Mouse (Mus musculus): Measurements from ENCODE around the gene R3hdm2. TPM values are rescaled to one million over a fixed set of nuclear protein-coding genes. Genes with fewer than 3 reads are reported as not detected.

R3hdm2 gene
- total RNA-seq, 2 experiments from 2014 or later = 333 to 340 TPM

DNA sequence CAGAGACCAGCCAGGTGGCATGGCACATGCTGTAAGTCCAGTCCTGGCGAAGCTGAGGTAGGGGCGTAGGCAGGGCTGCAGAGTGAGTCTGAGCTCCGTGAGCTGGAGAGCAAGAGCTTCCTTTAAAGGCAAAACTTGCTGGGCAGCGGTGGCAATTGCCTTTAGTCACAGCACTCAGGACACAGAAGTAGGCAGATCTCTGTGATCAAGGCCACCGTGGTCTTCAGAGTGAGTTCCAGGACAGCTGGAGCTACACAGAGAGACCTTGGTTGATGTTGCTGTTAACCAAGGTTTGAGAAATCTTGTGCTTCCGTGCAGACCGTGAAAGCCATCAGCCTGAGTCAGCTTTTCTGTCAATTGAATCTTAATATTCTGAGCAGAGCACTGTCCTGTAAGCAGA lies 97.2 kb downstream of the R3hdm2 start:
- DNase-seq (ENCODE audit: low spot score in 2 of 2) = no peak
- intact Hi-C loops (cut with DNase I) = no loop called here

DNA sequence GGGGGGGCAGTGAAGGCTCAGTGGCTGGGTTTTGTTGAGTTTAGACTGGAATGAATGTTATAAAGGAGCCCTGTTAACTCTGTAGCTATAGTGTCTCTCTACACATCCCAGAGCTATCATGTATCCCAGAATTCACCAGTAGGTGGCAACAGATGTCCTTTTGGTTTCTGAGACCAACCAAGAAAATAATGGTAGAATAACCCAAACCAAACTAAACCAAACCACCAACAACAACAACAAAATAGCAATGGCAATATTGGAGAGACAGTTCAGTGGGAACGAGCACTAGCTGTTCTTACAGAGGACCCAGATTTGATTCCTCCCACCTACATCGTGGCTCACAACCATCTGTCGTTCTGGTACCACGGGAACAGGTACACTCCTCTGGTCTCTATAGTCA lies 99.0 kb downstream of the R3hdm2 start:
- DNase-seq (ENCODE audit: low spot score in 2 of 2) = peak; percentile 53 to 57
- intact Hi-C loops (cut with DNase I) = no loop called here

DNA sequence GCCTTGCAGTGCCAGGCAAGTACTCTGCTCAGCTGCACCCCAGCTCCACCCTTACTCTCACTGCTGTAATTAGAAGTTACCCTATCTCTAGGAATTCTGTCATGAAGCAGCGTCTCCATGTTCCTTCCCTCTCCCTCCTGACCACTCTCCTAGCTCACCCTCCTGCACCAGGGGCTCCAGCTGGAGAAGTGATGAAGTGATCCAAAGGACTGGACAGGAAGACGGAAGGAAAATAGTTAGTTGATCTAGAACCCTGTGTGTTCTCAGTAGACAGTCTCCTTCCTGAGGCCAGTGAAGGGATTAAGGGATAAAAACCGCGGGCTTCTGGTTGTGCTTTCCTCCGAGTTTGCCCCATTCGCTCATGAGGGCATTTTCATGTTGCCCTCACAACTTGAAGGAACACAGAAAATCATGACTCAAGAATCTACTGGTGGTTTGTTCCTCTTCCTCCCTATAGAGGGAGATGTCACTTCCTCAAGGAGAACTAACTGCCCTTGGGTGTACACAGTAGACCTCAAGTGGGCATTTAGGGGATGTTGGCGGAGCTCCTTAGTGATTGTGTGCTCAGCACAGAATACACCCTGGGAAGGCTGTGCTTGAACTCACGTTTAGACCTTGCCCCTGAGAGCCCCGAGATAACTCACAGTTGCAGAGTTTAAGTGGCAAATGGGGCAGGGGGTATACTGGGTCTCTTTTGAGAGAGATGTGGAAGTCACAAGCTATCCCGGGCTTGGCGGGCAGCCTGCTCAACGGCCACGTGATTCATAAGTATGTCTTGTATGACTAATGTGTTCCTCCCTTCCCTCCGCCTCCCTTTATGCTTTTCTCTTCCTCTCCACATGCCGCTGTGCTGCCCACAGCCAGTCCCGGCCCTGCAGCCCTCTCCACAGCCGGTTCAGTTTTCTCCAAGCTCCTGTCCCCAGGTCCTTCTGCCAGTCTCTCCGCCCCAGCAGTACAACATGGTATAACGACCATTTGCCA lies 101.0 kb downstream of the R3hdm2 start:
- DNase-seq (ENCODE audit: low spot score in 2 of 2) = peak; percentile 58 to 62
- intact Hi-C loops (cut with DNase I) = no loop called here

DNA sequence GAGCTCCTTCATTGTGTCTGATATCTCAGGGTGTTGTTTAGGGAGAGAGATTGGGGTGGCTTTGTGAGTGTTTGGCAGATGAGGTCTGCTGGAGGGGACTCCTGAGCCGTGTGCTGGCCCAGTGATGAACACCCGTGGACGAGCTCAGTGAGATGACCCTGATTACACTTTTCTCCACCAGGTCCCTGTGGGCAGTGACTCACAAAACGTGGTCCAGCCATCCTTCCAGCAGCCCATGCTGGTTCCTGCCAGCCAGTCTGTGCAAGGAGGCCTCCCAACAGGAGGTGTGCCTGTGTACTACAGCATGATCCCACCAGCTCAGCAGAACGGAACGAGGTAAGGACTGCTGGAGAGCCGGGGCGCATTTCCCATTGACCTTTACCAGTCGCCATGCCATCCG lies 105.1 kb downstream of the R3hdm2 start:
- no peak for DNase-seq (ENCODE audit: low spot score in 2 of 2)
- intact Hi-C loops (cut with DNase I) = no loop called here

DNA sequence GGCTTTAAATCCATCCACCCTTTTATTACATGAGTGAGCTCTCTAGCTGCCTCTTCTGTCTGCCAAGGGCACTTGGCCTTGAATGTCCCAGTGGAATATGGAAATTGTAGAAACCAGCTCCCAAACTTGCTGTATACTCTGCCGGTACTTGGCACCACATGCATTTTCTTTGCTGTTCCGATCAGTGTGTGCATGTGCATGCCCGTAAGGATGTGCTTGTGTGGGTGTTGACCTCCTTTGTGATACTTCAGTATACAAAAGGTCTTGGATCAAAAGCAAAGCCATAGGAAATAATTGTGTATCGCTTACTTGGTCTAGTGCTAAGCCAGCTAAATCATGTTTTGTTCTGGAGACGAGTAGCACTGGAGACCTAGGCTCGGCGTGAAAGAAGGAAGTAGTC lies 108.7 kb downstream of the R3hdm2 start:
- DNase-seq (ENCODE audit: low spot score in 2 of 2) = no peak
- intact Hi-C loops (cut with DNase I) = no loop called here

DNA sequence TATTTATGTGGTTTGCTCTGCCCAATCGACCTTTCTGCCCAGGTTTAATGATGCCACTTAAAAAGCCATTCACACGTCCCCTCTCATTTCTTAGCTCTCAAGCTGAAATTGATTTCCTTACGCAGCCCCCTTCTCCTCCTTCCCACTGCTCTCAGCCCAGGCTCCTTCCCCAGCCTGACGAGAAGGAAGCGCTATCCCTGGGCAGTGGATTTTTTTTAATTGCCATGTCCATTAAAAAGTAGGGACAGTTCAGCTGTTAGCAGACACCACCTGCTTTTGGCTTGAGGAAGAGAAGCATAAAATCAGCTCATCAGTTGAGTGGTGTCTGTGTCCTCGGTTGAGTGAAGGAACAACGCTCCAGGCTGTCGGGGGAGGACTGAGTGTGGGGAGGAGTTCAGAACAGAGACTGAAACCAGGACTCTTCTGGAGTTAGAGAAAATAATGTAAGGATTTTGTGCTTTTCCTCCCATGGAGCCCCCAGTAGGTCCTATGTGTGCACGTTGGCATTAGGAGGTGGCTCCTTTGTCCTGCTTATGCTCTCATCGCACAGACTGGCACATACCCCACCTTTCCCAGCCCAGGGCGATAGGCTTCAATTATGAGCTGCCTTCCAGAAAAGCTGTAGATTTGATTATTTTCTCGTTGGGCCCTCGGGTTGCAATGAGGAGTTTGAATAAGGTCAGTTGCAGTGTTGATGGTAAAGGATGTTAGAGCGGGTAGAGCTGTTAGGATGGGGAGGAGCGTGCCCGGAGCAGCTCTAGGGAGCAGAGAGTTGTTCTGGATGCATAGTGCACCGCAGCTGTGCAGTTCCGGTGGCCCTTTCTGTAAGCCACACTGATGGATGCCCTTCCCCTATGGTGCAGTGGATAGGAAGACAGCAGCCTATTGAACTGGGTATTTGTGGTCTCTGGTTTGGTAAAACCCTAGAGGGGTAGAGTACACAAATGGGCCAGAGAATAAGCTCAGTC lies 110.3 kb downstream of the R3hdm2 start:
- intact Hi-C loops (cut with DNase I) = no loop called here

DNA sequence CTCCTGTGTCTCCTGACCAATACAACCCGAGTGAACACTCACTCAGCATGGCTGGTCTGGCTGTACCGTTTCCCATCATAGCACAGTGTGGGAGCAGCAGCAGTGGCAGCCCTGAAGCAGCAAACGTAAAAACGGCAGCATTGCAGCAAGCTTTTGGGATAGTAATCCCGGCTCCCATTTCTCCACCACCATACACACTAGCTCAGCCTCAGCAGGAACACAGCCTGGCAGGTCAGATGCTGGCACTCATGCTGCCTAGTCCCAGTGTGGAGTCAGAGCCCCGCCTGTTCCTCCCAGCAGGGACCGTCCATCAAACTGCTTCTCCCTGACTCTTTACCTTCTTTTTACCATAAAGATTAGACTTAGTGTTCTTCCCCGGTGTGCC lies 111.0 kb downstream of the R3hdm2 start:
- no peak for DNase-seq (ENCODE audit: low spot score in 2 of 2)
- intact Hi-C loops (cut with DNase I) = no loop called here

More for the DNA sequence above, 110.3 kb downstream of the R3hdm2 start:
- DNase-seq (ENCODE audit: low spot score in 2 of 2) = no peak

DNA sequence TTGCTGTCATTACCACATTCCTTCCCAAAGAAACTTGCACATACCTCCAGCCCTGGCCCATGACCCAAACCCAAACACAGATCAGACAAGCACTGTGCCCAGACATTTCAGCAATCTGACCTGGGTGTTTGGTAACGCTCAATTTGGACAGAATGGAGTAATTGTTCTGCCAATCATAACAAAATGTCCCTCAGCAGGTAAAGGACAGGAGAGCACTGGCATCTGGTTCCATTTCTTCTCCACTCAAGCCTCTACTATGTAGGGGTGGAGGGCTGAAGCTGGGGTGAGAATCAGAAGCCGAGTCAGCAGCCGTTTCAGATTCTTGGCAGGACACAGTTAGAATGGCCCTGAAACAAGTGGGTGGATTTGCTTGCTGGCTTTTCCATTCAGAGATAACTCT lies 112.0 kb downstream of the R3hdm2 start:
- no peak for DNase-seq (ENCODE audit: low spot score in 2 of 2)
- intact Hi-C loops (cut with DNase I) = no loop called here

DNA sequence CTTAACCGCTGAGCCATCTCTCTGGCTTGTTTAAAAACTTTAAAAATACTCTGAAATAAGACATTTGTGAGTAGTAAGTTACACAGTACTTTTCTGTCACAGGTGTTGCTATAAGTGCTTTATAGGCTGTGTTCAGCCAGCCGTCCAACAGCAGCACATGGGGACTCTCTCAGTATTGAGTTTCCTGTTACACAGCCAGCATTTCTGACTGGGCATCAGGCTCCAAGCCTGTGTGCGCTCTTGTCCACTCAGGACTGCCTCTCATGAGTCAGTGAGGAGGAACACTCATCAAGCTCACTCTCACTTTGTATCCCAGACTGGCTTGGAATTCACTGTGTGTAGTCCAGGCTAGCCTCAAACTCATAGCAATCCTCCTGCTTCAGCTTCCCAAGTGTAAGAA lies 116.0 kb downstream of the R3hdm2 start:
- no peak for DNase-seq (ENCODE audit: low spot score in 2 of 2)
- intact Hi-C loops (cut with DNase I) = no loop called here

DNA sequence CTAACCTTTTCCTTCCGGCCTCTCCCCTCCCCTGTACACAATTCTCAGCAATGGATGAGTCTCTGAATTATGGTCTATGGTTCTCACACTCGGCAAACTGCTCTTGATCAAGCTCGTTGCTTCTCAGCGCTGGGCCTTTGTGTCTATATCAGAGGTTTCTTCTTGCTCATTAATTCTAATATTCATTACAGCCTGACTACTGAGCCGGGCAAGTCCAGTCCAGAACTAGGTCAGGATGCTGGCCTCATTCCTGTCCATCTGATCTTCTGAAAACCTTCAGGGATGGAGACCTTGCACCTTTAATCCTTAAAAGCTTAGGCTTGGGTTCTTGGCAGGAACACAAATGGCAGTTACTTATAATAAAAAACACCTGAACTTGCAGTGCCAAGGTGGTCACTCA lies 119.4 kb downstream of the R3hdm2 start:
- intact Hi-C loops (cut with DNase I) = no loop called here
- no peak for DNase-seq (ENCODE audit: low spot score in 2 of 2)

DNA sequence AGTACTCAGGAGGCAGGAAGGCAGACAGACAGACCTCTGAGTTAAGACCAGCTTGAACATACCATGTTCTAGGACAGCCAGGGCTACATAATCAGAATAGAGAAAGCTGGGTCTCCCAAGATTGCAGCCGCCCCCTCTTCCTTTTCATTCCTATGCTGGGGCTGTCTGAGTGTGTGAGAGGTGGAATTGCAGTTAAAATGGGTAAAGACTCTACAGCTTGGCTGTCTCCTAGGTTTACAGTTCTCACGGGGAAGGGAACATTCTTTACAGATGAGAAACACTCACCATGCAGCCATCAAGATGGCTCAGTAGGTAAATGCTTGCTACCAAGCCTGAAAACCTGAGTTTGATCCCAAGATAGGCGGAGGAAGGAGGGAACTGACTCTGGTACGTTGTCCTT lies 119.9 kb downstream of the R3hdm2 start:
- intact Hi-C loops (cut with DNase I) = loop anchor here (5.0 kb wide), 1 partner anchor 37 kb away; no protein-coding TSS in a partner anchor
- no peak for DNase-seq (ENCODE audit: low spot score in 2 of 2)

DNA sequence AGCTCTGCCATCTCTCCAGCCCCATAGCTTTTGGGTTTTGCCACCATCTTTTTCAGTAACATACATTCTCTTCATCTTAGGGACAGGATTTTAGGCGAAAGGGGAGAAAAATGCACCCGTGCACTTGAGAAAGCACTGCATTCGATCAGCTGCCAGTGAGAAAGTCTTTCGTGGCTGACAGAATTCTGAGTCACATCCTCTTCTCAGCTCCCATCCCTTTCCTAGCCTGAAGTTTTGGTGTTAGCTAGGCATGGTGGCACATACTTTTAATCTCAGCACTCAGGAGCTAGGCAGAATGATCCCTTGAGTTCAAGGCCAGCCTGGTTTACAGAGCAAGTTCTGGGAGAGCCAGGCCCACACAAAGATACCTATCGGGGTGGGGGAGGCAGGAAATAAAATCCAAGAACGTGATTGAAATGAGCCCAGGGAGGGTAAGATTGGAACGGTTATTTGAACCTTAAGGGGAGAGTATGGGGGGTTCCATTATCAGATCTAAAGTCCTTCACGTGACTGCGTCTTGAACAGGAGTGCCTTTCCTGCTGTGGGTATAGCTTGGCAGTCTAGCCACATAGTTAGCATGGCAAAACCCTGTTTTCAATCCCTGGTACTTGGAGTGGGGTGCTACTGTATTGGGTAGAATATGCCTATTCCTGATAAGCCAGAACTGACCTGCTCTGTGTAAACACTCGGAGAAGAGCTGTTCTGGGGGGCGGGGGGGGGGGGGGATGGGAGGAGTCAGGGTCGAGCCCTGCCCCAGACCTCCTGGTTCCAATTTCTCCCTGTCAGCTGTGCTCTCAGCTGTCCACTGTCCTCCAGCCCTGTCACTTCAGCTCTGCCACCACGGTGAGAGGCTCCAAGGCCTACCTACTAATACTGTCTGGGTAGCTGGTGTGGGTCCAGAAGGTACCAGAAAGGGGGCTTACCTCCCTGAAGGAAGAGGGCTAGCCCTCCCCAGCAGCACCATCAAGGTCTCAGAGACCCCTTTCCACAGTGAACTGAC lies 121.1 kb downstream of the R3hdm2 start, which contains the start of gene Stac3:
Gene Stac3, plus strand, starts transcription at position 793 of the 1,000 bp plus-strand sequence.
- intact Hi-C loops (cut with DNase I) = loop anchor here (5.0 kb wide), 1 partner anchor 36 kb away; no protein-coding TSS in a partner anchor
- no peak for DNase-seq (ENCODE audit: low spot score in 2 of 2)

DNA sequence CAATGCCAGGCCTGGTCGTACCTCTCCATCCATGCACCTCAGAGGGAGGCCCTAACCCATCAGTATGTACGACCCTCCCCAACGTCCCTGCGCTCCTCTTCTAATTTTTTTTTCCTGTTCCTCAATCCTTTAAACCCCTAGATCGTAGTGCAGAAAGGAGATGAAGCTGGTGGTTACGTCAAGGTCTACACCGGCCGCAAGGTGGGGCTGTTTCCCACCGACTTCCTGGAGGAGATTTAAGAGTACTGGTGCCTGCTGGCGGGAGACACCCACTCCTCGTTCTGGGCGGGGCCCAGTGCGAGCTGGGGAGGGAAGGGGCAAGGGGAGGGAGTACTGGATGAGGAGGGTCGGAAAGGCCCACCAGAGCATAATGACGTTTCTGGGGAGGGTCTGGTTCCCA lies 128.1 kb downstream of the R3hdm2 start:
- intact Hi-C loops (cut with DNase I) = no loop called here
- peak; percentile 79 to 83 for DNase-seq (ENCODE audit: low spot score in 2 of 2)

DNA sequence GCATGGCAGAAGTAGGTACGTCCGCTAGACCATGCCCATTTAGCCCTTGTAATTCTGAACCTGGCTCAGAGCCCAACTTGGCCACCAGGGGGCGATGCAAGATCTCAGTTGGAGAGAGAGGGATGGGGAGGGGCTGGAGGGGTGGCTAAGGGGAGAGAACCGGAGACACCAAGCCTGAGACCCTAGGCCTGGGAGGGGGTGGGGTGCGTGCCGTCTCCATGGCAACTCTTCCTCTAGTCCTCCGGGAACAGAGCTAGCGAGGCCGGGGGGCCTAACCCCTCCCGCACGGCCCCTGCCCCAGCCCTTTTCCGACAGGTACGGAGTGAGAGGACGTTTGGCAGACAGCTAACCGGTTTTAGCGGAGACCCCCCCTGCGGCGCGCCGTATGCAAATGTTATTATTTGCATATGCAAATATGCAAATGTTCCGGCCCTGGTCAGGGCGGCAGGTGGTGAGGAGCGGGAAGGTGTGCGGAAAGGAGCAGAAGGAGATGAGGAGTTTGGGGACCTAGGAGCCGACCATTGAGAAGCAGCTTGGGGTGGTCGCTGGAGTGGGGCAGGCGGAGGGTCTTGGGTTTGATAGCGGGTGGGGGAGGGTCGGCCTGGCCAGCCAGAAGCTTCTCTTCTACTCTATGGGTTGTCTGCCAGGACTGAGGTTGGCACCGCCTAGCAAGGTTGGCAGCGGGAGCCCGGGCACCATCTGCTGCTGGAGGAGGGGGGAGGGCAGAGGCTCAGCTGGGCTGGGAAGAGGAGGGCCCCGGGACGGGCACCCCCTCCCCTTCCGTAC lies 129.1 kb downstream of the R3hdm2 start:
- DNase-seq (ENCODE audit: low spot score in 2 of 2) = peak; percentile 88 to 90
- intact Hi-C loops (cut with DNase I) = no loop called here

DNA sequence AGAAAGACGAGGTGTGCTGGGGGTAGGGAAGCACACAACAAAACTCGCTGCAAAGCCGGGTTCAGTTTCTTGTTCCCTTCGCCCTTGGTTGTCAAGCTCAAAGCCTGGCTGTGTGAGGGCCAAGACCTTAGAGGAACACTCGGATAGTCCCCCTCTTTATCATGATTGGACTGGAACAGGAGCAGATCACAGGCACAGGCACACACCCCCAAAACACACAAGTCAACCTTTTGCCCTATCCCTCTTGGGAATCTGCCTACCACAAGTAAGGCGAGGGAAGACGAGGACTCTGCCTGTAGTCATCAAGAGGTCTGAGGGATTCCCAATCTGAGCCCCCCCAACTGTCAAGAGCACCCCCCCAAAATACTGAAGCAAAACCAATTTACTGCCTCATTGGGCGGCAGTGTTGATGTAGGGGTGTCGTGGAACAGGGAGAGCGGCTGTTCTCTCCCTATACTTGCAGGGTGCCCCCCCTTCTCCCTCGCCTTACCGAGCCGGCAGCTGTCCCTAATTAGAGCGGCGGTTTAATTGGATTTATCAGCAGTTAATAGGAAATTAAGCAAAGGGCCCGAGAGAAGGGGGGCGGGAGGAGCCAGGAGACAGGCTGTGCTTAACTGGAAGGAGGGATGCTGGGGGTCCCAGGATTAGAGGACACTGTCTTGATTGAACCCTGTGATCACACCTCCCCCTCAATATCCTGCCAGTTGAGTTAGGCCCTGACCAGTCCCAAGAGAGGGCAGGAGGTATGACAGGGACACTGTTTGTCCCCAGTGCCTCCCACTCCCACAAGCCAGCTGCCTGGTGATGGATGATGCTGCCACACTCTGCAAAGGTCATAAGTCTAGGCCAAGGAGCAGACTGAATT lies 129.9 kb downstream of the R3hdm2 start:
- intact Hi-C loops (cut with DNase I) = no loop called here
- DNase-seq (ENCODE audit: low spot score in 2 of 2) = peak in 1 of 2 experiments; percentile 38

DNA sequence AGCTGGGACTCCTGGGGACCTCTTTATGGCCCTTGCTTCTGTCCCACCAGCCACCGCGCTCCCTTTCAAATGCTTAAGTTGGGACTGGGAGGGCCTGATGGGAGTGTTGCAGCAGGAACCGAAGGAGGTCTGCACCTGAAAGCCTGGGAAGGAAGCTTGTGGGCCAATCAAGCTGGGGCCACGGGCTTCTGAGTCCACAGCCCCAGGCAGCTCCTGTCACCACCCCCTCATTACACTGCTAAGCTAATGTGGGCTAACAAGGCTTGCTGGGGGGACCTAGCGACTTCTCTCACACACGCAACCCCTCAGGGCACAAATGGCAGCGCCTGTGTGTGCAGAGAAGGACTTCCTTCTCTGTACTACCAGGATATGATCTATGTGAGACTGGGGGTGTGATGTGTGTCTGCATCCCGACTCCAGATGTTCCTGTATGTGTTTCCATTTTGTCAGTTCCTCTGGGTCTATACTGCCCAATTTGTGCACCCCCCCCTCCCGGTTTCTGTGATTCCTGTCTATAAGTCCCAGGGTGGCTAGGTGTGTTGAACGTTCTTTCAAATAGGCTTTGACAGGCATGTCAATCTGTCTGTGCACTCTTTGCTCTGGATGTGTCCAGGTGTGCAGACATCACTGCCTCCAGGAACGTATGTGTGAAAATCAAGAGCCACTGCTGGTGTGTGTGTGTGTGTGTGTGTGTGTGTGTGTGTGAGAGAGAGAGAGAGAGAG lies 130.9 kb downstream of the R3hdm2 start:
- peak in 1 of 2 experiments; percentile 51 for DNase-seq (ENCODE audit: low spot score in 2 of 2)
- intact Hi-C loops (cut with DNase I) = no loop called here

Measured in left cerebral cortex, postnatal 14 days (tissue).